Mouse (Mus musculus) spleen, adult 18-20 months (tissue): Measurements from ENCODE around the gene Coq2.
A peak's percentile ranks its signal among the peaks of the same experiment; 100 is the strongest.

Source experiments
- DNase-seq, 2 experiments: peaks; one replicate each; pipeline ENCODE4 v3.0.0; 2022; ENCODE audit warnings: mixed read lengths in 2 of 2

Coq2 gene

DNA sequence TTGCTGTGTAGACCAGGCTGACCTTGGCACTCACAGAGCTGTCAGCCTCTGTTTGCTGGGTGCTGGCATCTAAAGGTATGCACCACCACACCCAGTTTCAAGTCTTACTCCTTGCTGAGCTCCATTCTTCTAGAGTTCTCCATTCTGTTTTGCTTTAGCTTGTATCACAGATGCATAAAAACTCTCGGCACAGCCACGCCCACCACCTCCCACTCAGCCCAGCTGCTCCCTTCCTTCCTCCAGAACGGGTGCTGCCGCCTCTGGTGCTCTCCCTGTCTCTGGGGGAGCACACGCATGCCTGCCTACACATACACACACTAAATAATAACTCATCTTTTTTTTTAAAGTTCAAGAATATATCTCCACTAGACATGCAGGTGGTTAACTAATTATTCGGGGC, 16.5 kb downstream of the Coq2 start:
- no peak for DNase-seq

DNA sequence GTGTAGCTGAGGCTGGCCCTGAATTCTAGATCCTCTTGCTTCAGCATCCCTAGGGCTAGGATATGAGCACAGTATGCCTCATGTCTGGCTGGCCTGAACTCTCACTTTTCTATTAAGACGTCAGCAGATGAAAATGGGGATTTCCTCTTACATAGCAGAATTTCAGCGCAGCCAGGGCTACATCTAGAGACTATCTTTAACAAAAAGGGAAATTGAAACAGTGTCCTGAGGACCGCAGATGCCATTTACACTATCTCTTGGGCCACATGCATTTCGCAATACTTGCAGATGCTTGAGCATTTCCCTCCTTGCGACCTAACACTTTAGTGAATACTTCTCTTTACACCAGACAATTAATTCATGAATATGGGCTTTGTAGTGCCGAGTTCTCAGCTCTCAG, 18.6 kb downstream of the Coq2 start:
- DNase-seq: no peak

- no peak for DNase-seq
Observed at GRCm38 (mm10) chr5:100652327-100652726, 22.6 kb downstream of the Coq2 start.

DNA sequence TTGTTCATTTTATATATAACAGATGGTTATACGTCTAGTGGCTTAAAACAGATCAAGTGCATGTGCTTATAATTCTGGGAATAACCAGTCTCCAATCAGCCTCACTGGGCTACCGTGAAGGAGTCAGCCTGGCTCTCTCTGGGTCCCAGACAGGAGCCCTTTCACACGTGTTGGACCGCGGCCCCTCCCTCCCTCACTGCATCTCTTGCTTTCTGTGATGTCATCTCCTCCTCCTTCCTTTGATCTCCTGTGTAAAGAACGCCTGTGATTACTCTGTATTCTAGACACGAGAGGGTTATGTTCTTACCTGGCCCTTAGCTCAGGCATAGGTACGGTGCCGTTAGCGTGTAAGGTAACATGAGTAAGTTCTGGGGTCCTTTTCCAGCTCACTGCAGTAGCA, 23.5 kb downstream of the Coq2 start:
- DNase-seq: no peak

DNA sequence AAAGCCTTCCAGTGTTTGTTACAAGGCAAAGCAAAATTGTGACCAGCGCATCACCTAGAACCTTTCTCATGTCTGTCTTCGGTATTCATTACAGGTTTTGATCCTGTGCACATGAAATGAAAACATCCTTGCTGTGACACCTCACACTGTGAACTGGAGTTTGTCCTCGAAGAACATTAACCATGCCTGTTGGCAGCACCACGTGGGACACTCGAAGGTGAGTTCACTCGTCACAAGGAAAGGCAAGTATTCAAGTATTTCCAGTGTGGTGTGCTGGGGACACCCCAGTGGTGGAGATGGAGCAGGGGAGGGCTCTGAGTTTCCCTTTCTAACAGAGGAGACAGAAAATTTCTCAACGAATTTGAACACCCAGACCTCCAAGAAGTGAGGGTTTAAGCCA, 24.0 kb downstream of the Coq2 start:
- DNase-seq: no peak

GRCm38 (mm10) chr5:100648546-100648945, 26.4 kb downstream of the Coq2 start:
- no peak for DNase-seq

- no peak for DNase-seq
Observed at GRCm38 (mm10) chr5:100648046-100648445, 26.9 kb downstream of the Coq2 start.

GRCm38 (mm10) chr5:100646558-100646957, 28.4 kb downstream of the Coq2 start:
- DNase-seq: no peak

DNA sequence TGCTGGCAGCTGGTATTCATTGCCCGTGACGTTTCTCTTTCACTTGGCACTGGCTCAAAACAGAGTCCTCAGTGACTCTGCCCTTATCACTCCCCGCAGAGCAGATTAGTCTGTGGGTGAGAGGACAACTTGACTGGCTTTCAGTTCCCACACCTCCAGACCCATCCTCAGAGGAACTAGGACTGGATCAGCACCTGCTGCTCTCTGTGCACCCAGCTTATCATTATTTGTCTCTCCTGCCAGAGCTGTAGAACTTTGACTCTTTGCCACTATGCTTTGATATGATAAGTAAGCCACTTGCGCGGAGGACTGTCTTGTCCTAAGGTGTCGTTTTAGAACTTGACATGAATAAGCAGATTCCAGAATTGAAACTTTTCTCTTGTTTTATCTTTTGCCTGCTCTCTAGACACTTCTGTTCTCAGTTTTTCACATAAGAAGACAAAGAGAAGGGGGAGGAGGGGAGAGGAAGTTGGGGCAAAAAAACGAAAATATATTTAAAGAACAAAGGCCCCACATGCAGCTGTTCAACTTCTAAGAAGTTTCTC, 30.9 kb downstream of the Coq2 start:
- DNase-seq: peak in 1 of 2 experiments; percentile 46

DNA sequence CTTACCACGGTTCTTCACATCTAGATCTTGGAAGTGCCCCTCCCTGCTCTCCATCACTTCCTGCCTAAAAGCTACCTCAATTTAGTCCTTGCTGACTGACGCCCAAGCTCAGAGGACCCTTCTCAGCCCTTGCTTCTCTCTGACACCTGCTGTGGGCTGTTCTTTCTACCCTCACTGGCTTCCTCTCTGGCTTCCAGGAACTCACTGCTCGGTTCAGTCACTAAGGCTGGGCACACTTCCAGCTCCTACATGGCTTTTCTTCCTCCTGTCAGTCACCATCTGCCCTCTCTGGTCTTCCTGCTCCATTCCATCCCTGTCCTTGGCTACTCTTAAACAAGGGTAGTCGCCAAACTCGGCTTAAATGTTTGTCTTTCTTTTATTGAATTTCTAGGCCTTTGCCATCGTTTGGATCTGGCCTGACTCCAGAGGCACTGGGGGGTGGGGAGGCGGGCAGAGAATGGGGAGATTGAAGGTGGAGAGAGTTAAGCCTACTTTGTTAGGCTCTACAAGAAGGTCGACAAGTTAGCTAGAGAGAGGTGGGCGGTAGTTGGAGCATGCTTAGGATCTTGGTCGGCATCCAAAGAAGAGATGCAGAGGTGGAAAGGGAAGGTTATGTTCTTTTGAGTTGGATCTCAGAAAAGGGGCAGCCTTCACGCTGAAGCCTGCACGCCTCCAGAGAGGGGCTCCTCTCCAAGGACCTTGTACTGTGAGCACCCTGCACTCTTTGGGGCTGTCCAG, 31.5 kb downstream of the Coq2 start:
- peak in 1 of 2 experiments; percentile 50 for DNase-seq

DNA sequence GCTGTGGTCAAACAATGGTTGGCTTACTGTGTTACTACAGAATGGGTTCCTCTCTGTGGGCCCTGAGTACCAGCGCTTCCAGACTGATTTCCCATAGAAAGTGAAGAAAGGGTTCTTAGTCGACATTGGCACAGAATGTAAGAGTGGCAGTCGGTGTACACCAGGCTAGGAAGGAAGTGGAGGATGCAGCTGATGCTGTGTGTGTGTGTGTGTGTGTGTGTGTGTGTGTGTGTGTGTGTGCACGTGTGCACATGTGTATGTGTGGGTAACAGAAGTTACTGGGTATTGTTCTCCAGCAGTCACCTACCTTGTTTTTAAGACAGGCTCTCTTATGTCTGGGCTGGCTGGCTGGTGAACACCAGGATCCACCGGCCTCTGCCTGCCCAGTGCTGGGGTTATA, 32.6 kb downstream of the Coq2 start:
- no peak for DNase-seq

GRCm38 (mm10) chr5:100638483-100638882, 36.5 kb downstream of the Coq2 start:
- DNase-seq: no peak

GRCm38 (mm10) chr5:100636794-100637544, 38.0 kb downstream of the Coq2 start:
- no peak for DNase-seq

DNA sequence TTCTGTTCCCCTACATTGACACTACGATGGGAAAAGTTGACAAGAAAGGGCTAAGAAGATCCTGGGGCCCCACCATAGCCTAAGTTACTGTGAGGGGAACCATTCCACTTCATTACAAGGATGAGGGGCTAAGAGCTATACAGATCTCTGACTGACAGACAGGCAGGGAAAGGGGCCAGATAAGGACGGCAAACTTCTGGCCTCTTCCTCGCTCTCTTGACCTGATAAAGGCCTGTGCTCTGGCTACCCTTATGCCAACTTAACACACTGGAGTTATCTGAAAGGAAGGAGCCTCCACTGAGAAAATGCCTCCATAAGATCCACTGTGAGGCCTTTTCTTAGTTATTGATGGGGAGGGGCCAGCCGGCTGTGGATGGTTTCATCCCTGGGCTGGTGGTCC, 39.0 kb downstream of the Coq2 start:
- no peak for DNase-seq

DNA sequence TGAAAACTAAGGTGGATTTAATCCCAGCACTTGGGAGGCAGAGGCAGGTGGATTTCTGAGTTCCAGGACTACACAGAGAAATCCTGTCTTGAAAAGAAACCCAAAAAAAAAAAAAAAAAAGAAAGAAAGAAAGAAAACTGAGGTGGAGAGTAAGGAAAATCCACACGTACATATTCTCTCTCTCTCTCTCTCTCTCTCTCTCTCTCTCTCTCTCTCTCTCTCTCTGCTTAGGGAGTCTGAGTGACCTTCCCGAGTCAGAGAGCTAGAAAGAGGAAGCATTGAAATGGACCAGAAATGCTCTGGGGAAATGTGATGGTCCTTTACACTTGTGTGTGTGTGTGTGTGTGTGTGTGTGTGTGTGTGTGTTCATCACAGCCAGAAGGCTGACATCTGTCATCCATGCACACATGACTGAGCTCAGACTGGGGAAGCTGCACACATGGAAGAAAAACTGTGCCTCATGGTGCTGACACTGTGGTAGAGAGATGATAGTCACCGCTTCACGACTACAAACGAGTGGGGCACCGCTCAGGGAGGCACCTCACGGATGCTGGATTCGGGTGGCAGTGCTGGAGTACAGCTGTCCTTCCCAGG, 40.0 kb downstream of the Coq2 start:
- no peak for DNase-seq

DNA sequence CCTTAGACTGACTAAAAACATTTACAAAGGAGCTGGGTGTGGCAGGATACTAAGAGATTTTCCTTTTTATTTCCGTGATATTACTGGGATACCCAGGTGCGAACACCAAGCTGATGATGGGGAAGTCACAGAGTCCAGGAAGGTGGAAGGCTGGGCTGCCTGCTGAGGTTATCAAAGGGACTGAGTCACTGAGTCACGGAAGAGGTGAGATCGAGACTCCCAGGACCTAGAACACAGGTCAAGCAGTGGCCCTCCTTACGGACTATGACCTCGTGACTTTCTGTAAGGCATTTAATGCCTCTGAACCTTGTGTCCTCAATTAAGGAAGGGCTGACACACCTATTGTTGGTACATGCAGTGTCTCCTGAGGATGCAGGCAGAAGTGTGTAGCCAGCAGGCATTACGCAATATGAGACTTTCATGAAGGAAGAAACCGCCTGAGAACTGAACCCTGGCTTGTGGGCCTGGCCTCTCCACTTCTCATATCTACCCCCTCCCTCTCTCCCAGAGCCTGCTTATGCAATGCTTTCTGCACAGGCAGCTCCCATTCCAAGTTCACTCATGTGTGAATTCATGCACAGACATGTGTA, 42.3 kb downstream of the Coq2 start:
- no peak for DNase-seq

DNA sequence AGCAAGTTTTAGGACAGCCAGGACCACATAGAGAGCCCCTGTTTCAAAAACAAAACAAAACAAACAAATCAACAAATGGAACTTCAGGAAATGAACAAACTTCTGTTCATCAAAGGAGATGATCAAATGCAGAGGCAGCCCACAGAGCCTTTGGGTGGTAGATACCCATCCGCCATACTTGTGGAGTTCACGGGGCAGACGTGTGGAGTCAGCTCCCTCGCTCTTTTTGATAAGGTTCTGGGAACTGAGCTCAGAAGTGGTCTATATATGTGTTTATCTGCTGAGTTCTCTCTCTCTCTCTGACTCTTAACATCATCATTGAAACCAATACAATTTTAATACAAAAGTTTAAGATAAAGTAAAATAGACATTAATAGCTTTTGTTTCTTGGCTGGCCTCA, 46.1 kb downstream of the Coq2 start:
- DNase-seq: no peak

DNA sequence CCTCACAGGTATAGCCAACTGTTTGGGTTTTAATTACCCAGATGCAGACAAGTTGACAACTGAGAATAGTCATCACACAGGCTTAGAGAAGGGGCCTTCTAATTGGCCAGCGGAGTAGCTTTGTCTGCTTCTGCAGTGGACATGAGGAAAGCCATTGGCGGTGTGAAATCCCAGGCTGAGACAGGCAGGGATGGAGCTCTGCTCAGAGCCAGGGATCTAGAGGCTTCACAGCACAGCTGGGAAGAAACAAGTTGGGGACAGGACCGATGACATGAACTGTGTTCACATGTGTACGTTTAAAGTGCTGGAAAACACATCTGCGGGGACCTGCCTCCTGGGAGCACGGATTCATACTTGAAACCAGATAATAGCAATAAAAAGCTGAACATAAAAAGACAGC, 48.4 kb downstream of the Coq2 start:
- no peak for DNase-seq

DNA sequence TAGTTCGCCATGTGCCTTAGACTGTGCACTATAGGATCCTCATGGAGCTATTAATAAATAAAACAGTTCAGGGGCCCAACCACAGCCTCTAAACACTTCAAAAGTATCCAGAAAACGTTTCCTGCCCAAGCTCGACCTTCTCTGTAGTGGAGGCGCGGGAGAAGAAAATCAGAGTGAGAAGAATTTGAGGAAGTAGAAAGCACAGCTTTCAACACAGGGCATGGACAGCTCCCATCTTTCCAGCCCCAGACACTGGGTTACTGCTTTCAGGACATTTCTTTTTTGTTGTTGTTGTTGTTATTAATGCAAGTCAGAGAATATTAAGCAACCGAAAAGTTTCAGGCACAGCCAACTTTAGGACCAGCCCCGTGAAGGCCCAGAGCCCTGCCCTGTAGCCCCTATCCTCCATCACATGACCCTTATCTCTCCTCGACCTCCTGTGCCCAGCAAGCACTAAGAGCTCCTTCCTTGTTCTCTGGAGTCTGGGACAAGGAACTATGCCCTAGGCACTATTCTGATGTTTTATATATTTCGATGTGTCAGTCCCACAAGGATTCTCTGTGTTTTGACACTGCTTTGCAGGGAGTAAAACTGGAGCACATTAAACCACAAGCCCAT, 50.1 kb downstream of the Coq2 start:
- no peak for DNase-seq

GRCm38 (mm10) chr5:100622509-100623163, 52.3 kb downstream of the Coq2 start:
- DNase-seq: no peak

- no peak for DNase-seq
Observed at GRCm38 (mm10) chr5:100621876-100622508, 52.9 kb downstream of the Coq2 start.

- no peak for DNase-seq
Observed at GRCm38 (mm10) chr5:100620952-100621351, 54.0 kb downstream of the Coq2 start.
